Mouse (Mus musculus) CH12.LX (cell line): ENCODE results near the gene Amy1.

Source experiments
- CHD2 ChIP-seq: IDR thresholded peaks from 2 replicates; pipeline ENCODE4 v1.6.1; 2011; ENCODE audit warnings: low read length, improper control_type of control experiment
- CTCF ChIP-seq, 2 experiments: IDR thresholded peaks in 1 of 2; conservative IDR thresholded peaks in 1 of 2; 2 replicates each; pipeline ENCODE4 v1.5.1; 2011 to 2012; ENCODE audit warnings: low read depth in 2 of 2, low read length in 2 of 2, improper control_type of control experiment in 1 of 2, inconsistent platforms in 1 of 2, mild to moderate bottlenecking in 1 of 2, moderate library complexity in 1 of 2
- ELF1 ChIP-seq: IDR thresholded peaks from 2 replicates; pipeline ENCODE4 v1.6.1; 2014; ENCODE audit warnings: low read depth, mild to moderate bottlenecking, inconsistent platforms, low read length, improper control_type of control experiment
- EP300 ChIP-seq: IDR thresholded peaks from 2 replicates; pipeline ENCODE4 v1.6.1; 2011; ENCODE audit warnings: low read length, improper control_type of control experiment
- JUND ChIP-seq: conservative IDR thresholded peaks from 2 replicates; pipeline ENCODE4 v1.6.1; 2011; ENCODE audit warnings: low read depth, low read length, improper control_type of control experiment
- MAFK ChIP-seq: IDR thresholded peaks from 2 replicates; pipeline ENCODE4 v1.6.1; 2011; ENCODE audit warnings: low read length, improper control_type of control experiment; ENCODE audit not compliant: insufficient replicate concordance
- MAX ChIP-seq: IDR thresholded peaks from 2 replicates; pipeline ENCODE4 v1.6.1; 2011; ENCODE audit warnings: low read length, improper control_type of control experiment
- MAZ ChIP-seq: IDR thresholded peaks from 2 replicates; pipeline ENCODE4 v1.6.1; 2012; ENCODE audit warnings: low read depth, mild to moderate bottlenecking, inconsistent platforms, low read length, improper control_type of control experiment, moderate library complexity
- MEF2A ChIP-seq: IDR thresholded peaks from 2 replicates; pipeline ENCODE4 v1.6.1; 2014; ENCODE audit warnings: low read depth, mild to moderate bottlenecking, inconsistent platforms, low read length, improper control_type of control experiment, borderline replicate concordance
- MXI1 ChIP-seq: IDR thresholded peaks from 2 replicates; pipeline ENCODE4 v1.6.1; 2011; ENCODE audit warnings: mild to moderate bottlenecking, low read depth, low read length, improper control_type of control experiment
- RCOR1 ChIP-seq: conservative IDR thresholded peaks from 2 replicates; pipeline ENCODE4 v1.6.1; 2012; ENCODE audit warnings: low read depth, mild to moderate bottlenecking, inconsistent platforms, low read length, improper control_type of control experiment
- TBP ChIP-seq: conservative IDR thresholded peaks from 2 replicates; pipeline ENCODE4 v1.6.1; 2011; ENCODE audit warnings: low read depth, low read length, improper control_type of control experiment
- ZC3H11A ChIP-seq: IDR thresholded peaks from 2 replicates; pipeline ENCODE4 v1.6.1; 2012; ENCODE audit warnings: low read depth, mild to moderate bottlenecking, inconsistent platforms, low read length, improper control_type of control experiment
- ZKSCAN1 ChIP-seq: IDR thresholded peaks from 2 replicates; pipeline ENCODE4 v1.6.1; 2012; ENCODE audit warnings: low read depth, inconsistent platforms, low read length, improper control_type of control experiment, borderline replicate concordance

- TF ChIP-seq CTCF (conservative IDR thresholded peaks at IDR 0.05 in 1 of 2, IDR thresholded peaks at IDR 0.05 in 1 of 2; ENCODE audit: low read depth in 2 of 2, low read length in 2 of 2) (no peak), MXI1 (no peak), MAZ (no peak), ZKSCAN1 (no peak), EP300 (no peak), ZC3H11A (no peak), MEF2A (no peak), TBP (no peak), MAX (no peak), RCOR1 (no peak), CHD2 (no peak), MAFK (no peak), JUND (no peak), ELF1 (no peak)
Observed at GRCm38 (mm10) chr3:113606599-113606998, at the start of gene Amy1.
